Mouse (Mus musculus): ENCODE results near the gene Sox5.

DNA sequence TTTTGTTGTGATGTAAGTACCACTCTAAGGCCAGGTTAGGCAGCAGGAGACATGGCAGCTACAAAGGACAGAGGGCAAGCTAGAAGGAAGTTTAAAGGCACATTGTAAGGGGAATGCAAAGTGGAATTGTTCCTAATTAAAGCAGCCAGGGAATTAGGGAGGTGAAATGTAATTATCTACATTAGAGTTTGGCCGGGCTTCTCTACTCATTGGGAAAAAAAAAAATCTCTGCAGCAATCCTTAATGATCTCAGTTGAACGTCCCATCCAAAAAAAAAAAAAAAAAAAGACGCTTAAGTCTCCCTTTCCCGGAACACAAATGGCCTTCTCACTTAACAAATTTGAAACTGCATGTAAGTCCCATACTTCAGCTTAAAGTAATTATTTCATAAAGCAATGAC lies 301.9 kb downstream of the Sox5 start:
- no peak for TF ChIP-seq CTCF (IDR thresholded peaks at IDR 0.05; ENCODE audit: borderline replicate concordance, insufficient read depth, low read length)
- no peak for TF ChIP-seq POLR2A (IDR thresholded peaks at IDR 0.05; ENCODE audit: low read depth, low read length)

Measured in embryonic fibroblast, embryonic 13.5 days (primary cell).